Mouse (Mus musculus): ENCODE measurements around the gene Mcpt1.

DNA sequence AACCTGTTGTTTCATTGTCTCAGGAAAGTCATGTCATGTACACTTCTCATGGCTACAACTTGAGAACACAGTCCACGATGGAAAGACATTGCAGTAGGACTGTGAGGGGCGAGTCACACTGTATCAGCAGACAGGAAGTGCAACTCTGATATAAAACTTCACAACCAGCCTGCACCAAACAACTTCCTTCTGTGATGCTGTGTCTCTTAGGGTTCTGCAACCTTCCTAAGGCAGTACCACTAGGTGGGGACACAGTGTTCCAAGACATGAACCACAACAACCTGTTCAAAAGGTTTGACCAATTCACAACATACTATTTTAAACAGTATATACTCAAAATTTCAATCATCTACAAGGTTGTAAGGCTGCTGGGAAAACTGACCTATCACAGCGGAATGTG, 37.6 kb downstream of the Mcpt1 start:
- TF ChIP-seq CTCF (IDR thresholded peaks at IDR 0.05; ENCODE audit: insufficient read depth, low read length) (no peak), POLR2A (IDR thresholded peaks at IDR 0.05; ENCODE audit: borderline replicate concordance, extremely low read depth, low read depth, low read length) (no peak)

Measured in lung, adult 2 months (tissue).